Mouse (Mus musculus) olfactory bulb, adult 2 months (tissue): Measurements from ENCODE around the gene Rbl1.

Experiments used
- CTCF ChIP-seq: fragments of 200-500 bp; IDR thresholded peaks from 2 replicates; pipeline ENCODE4 v1.5.1; 2012; ENCODE audit warnings: low read depth, mild to moderate bottlenecking, low read length, moderate library complexity; ENCODE audit not compliant: insufficient read depth
- POLR2A ChIP-seq: fragments of 200-500 bp; IDR thresholded peaks from 2 replicates; pipeline ENCODE4 v1.6.1; 2012; ENCODE audit warnings: mild to moderate bottlenecking, low read depth, low read length, moderate library complexity; ENCODE audit not compliant: insufficient read depth

DNA sequence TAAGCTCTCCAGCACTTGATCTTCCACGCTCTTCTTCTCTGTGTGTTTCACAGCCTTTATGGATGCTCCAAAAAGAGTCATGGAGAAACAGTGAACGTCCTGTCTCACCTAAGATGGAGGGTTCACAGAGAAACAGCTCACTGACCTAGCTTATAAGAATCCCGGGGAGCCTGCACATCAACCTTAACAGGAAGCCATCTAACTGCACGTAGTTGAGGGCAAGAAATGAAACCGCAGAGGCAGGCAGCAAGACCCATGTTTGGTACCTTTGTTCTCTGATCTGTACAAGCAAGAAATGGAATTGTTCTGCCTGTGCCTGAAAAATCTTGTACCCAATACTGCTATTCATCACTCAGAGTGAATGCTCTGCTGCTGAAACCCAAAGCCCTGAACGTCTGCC, 15.8 kb upstream of the Rbl1 start:
- TF ChIP-seq CTCF (no peak), POLR2A (no peak)
